Mouse (Mus musculus) right cerebral cortex, postnatal 4 days (tissue): ENCODE results near the gene Gm10338.
"Not testable (repeated sequence)": the region's sequence is repeated elsewhere in the genome, so short reads cannot be mapped to it uniquely, and the experiment has no call there.

Experiments
- DNase-seq: peaks from one replicate; pipeline ENCODE4 v3.0.0-alpha.2; 2022

Gm10338 gene

DNA sequence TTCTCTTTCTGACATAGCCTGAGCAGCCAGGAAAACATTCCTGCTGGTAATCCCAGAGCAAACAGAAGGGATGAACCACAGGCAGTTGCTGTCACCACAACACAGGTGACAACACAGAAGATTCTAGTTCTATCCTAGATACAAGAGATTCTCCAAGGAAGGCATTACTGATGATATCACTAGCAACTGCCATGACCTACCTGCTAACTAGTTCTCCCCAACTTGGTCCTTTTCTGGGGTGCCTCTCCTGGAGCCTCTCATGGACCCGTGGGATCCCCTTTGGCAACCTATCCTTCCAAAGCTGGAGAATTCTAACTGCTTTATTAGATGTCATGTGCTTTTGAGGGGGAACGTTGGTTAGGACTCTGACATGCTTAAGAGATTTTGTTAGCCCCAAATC lies at the start of gene Gm10338:
TSS of gene Gm10338 (minus strand) at position 101 of the 400 bp plus-strand sequence.
- DNase-seq, result not testable (repeated sequence)

DNA sequence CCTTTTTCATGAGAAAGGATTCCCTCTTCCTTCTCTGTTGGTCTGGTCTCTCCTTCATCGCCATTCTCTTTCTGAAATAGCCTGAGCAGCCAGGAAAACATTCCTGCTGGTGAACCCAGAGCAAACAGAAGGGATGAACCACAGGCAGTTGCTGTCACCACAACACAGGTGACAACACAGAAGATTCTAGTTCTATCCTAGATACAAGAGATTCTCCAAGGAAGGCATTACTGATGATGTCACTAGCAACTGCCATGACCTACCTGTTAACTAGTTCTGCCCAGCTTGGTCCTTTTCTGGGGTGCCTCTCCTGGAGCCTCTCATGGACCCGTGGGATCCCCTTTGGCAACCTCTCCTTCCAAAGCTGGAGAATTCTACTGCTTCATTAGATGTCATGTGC lies 48.5 kb upstream of the Gm10338 start, which contains the start of gene Gm10128:
TSS of gene Gm10128 (minus strand) at position 101 of the 400 bp plus-strand sequence.
- DNase-seq, result not testable (repeated sequence)

DNA sequence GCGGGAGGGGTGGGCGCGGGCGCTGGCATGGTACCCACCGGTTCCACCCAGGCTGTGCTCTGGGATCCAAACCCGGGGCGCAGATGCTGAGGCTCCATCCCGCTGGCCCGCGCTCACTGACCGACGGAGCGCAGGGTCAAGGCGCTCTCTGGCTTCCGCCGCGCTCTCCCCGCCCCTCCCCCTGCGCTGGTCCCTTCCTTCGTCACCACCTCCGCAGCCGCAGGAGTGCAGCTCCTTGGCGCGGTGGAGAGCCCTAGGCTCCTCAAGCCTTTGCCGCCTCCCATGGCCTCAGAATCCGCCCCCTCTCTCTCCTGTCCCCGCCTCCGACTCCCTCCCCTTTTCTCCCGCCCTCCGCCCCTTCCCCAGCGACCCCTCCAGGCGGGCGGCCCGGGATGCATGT lies 27.0 kb downstream of the Gm10338 start, which contains the start of gene Gm3558:
TSS of gene Gm3558 (minus strand) at position 185 of the 400 bp plus-strand sequence.
- peak; percentile 1 for DNase-seq

DNA sequence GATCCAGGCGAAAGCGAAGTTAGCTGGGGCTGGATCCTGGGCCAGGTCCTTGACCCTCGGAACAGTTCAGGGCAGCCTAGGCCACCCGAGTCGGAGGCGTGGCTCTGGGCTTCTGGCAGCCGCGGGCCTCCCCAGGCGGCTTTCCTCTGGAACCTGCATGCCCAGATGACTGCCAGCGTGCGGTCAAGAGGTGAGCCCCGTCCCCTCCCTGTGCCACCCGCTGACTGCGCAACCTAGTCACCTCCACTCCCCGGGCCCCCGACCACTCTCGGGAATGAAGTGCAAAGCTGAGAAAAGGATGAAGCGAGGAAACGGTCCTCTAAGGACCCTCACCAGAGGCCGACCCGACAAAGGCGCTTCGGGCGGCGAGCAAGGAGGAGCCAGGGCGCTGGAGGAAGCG lies 27.5 kb downstream of the Gm10338 start:
- peak; percentile 4 for DNase-seq

DNA sequence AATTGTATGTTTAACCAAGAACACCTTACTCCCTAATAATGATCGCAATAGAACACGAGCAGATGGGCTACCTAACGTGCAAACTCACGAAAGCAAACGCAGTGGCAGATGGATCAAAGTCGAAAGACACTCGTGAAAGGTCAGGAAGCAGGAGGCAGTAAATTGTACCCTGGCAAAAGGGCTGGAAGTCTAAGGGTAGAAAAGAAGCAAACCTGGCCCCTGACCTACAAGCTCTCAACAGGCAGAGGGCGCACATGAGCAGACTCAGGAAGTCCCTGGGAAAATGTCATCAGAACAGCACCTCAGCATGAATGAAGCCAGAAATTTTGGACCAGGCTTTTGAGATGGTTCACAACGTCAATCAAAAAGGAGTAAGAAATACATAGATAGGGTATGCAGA lies 28.1 kb downstream of the Gm10338 start:
- DNase-seq, result peak; percentile 2
